Mouse (Mus musculus) heart, postnatal 0 days (tissue): ENCODE results near the gene Pilra.
"Not testable (repeated sequence)": the region's sequence is repeated elsewhere in the genome, so short reads cannot be mapped to it uniquely, and the experiment has no call there.

Experiments
- CTCF ChIP-seq: IDR thresholded peaks from 2 replicates; pipeline ENCODE4 v1.5.1; 2016; ENCODE audit warnings: antibody characterized with exemption, control low read depth, low read depth
- EP300 ChIP-seq: IDR thresholded peaks from 2 replicates; pipeline ENCODE4 v1.6.1; 2016; ENCODE audit warnings: antibody characterized with exemption, low read depth

GRCm38 (mm10) chr5:137871644-137872380, 35.7 kb upstream of the Pilra start, which contains the start of gene Pilrb2:
- not testable (repeated sequence) for TF ChIP-seq CTCF, EP300
